In the genomic region with DNA sequence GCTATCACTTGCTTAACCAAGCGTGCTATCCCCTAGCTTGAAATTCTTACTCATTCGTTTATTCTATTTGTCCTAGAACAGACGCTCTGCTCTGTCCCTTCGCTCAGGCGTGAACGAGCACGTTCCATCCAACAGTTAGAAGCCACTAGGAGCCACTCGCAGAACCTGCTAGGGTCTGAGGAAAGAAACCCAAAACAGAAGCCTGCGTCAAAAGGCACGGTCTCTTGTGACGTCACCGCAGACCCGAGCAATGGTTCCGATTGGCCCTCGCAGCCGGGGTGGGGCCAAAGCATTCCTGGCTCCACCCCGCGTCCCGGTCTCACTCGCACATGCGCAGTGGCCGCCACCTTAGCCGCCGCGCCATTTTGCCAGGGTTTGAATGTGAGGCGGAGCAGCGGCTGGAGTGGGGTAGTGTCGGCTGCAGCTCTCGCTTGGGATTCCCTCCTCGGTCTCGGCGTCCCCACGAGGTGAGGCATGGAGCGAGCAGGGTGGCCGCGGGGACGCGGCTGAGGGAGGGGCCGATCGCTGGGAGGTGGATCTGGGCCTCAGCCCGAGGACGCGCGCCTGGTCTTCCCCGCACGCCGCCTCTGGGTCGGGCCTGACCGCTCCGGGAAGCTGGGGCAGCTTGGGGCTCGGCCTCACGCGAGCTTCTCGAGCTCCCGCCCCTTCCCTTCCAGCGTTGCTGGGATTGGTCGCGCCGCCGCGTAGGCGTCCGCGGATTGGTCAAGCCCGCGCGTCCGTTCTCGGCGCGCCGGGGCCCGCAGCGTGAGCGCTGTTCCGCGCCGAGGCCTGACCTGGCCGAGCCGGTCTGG, we compare ENCODE assay signal across 8 mouse cellular contexts. TPM values are rescaled to one million over a fixed set of nuclear protein-coding genes. Genes with fewer than 3 reads are reported as not detected.
A peak's percentile ranks its signal among the peaks of the same experiment; 100 is the strongest.
DNase-seq lines count a peak whose midpoint lies in the region; ATAC-seq and TF ChIP-seq lines count a peak whose summit lies in the region.

Gene Cse1l, plus strand, starts transcription at position 330 of the 812 bp plus-strand sequence.

- peak within 1 kb of the TSS; percentile 99 for H3K27ac ChIP-seq in embryonic facial prominence, embryonic 13.5 days
- peak within 1 kb of the TSS; percentile 91 for H3K27ac ChIP-seq in kidney, adult 2 months (ENCODE audit: insufficient read depth, low read depth, low read length)
- H3K27ac ChIP-seq in limb, embryonic 12.5 days, result peak within 1 kb of the TSS; percentile 98
- H3K27ac ChIP-seq in midbrain, embryonic 15.5 days, result peak within 1 kb of the TSS; percentile 97
- H3K27ac ChIP-seq in spleen, adult 2 months (ENCODE audit: insufficient read depth, low read length), result peak within 1 kb of the TSS; percentile 98

- H3K4me2 ChIP-seq in embryonic facial prominence, embryonic 13.5 days, result peak within 1 kb of the TSS; percentile 91
- H3K4me2 ChIP-seq in limb, embryonic 12.5 days, result peak within 1 kb of the TSS; percentile 95
- peak within 1 kb of the TSS; percentile 86 for H3K4me2 ChIP-seq in midbrain, embryonic 15.5 days

- no peak for TF ChIP-seq POLR2A in kidney, adult 2 months (IDR thresholded peaks at IDR 0.05; ENCODE audit: low read depth, low read length)
- peak; percentile 54 for TF ChIP-seq POLR2A in spleen, adult 2 months (IDR thresholded peaks at IDR 0.05; ENCODE audit: low read depth, low read length)

- ATAC-seq in embryonic facial prominence, embryonic 13.5 days (ENCODE audit: insufficient number of reproducible peaks, insufficient read depth, low FRiP score, low TSS enrichment, low read depth), result peak; percentile 96
- ATAC-seq in limb, embryonic 12.5 days (ENCODE audit: insufficient number of reproducible peaks, insufficient read depth, low FRiP score, low TSS enrichment, low read depth), result peak; percentile 96
- ATAC-seq in midbrain, embryonic 15.5 days (replicated peaks), result peak; percentile 97

- H3K36me3 ChIP-seq in embryonic facial prominence, embryonic 13.5 days, result peaks cover 11% of the 10 kb centered on the region
- no peaks in the 10 kb centered on the region for H3K36me3 ChIP-seq in kidney, adult 2 months (ENCODE audit: control insufficient read depth, insufficient read depth, low read length)
- H3K36me3 ChIP-seq in limb, embryonic 12.5 days, result peaks cover 16% of the 10 kb centered on the region
- no peaks in the 10 kb centered on the region for H3K36me3 ChIP-seq in midbrain, embryonic 15.5 days (replicated peaks)
- H3K36me3 ChIP-seq in spleen, adult 2 months (ENCODE audit: control insufficient read depth, insufficient read depth, low read length), result no peaks in the 10 kb centered on the region

- H3K9me3 ChIP-seq in embryonic facial prominence, embryonic 13.5 days, result no peaks in the 10 kb centered on the region
- no peaks in the 10 kb centered on the region for H3K9me3 ChIP-seq in limb, embryonic 12.5 days
- H3K9me3 ChIP-seq in midbrain, embryonic 15.5 days, result no peaks in the 10 kb centered on the region

- TF ChIP-seq CTCF in kidney, adult 2 months (conservative IDR thresholded peaks at IDR 0.05; ENCODE audit: insufficient read depth, insufficient read length, low read depth, low read length), result no peak
- TF ChIP-seq CTCF in spleen, adult 2 months (IDR thresholded peaks at IDR 0.05; ENCODE audit: extremely low read depth, insufficient read depth, insufficient read length, insufficient replicate concordance), result 0 out of 2 replicates have a peak, but pooled peaks have one; percentile 0

- peak within 1 kb of the TSS; percentile 92 for H3K9ac ChIP-seq in embryonic facial prominence, embryonic 13.5 days
- peak within 1 kb of the TSS; percentile 86 for H3K9ac ChIP-seq in limb, embryonic 12.5 days (replicated peaks)
- peak within 1 kb of the TSS; percentile 87 for H3K9ac ChIP-seq in midbrain, embryonic 15.5 days

- peak; percentile 96 for DNase-seq in 3134 (ENCODE audit: extremely low read depth, insufficient read length, low spot score)
- peak; percentile 97 to 98 for DNase-seq in adrenal gland, postnatal 36 days
- peak; percentile 97 for DNase-seq in heart, adult 18-20 months
- peak; percentile 98 for DNase-seq in kidney, adult 2 months
- peak; percentile 95 to 96 for DNase-seq in spleen, adult 2 months (ENCODE audit: low read depth in 1 of 2, low spot score in 2 of 2)

- H3K4me1 ChIP-seq in embryonic facial prominence, embryonic 13.5 days, result peaks cover 14% of the 10 kb centered on the region
- H3K4me1 ChIP-seq in kidney, adult 2 months (ENCODE audit: control insufficient read depth, insufficient read depth, low read length), result peaks cover 7% of the 10 kb centered on the region; the same call in 1 of the 2 replicates
- H3K4me1 ChIP-seq in limb, embryonic 12.5 days (replicated peaks), result peaks cover 9% of the 10 kb centered on the region
- H3K4me1 ChIP-seq in midbrain, embryonic 15.5 days, result peaks cover 11% of the 10 kb centered on the region
- no peaks in the 10 kb centered on the region; the same call in 1 of the 2 replicates for H3K4me1 ChIP-seq in spleen, adult 2 months (ENCODE audit: control insufficient read depth, insufficient read depth, insufficient read length)

- H3K27me3 ChIP-seq in embryonic facial prominence, embryonic 13.5 days, result no peaks in the 10 kb centered on the region
- H3K27me3 ChIP-seq in kidney, adult 2 months (replicated peaks; ENCODE audit: control insufficient read depth, insufficient read depth, low read length), result no peaks in the 10 kb centered on the region
- H3K27me3 ChIP-seq in limb, embryonic 12.5 days, result no peaks in the 10 kb centered on the region
- H3K27me3 ChIP-seq in midbrain, embryonic 15.5 days (replicated peaks), result no peaks in the 10 kb centered on the region
- H3K27me3 ChIP-seq in spleen, adult 2 months (ENCODE audit: control insufficient read depth, insufficient read depth, low read length), result no peaks in the 10 kb centered on the region

- peak within 1 kb of the TSS; percentile 76 for H3K4me3 ChIP-seq in embryonic facial prominence, embryonic 13.5 days
- peak within 1 kb of the TSS; percentile 89 for H3K4me3 ChIP-seq in kidney, adult 2 months (ENCODE audit: insufficient read depth, low read depth, low read length)
- H3K4me3 ChIP-seq in limb, embryonic 12.5 days (replicated peaks), result peak within 1 kb of the TSS; percentile 86
- peak within 1 kb of the TSS; percentile 92 for H3K4me3 ChIP-seq in midbrain, embryonic 15.5 days
- H3K4me3 ChIP-seq in spleen, adult 2 months (ENCODE audit: extremely low read depth, insufficient read depth, insufficient read length), result peak within 1 kb of the TSS; percentile 93

- WGBS in embryonic facial prominence, embryonic 13.5 days, result under 1% methylated on average over 80 of the region's 80 CpGs
- WGBS in kidney, adult 2 months, result under 1% methylated on average over 80 of the region's 80 CpGs
- WGBS in limb, embryonic 12.5 days, result under 1% methylated on average over 80 of the region's 80 CpGs
- WGBS in midbrain, embryonic 15.5 days, result under 1% methylated on average over 80 of the region's 80 CpGs
- WGBS in spleen, adult 2 months, result under 1% methylated on average over 80 of the region's 80 CpGs

RNA-seq across cellular contexts. Expression of gene Cse1l, which starts in this region (rescaled TPM):
- 10 to 100 TPM; 63.8 to 66.6 TPM for total RNA-seq in adrenal gland, postnatal 36 days (2021)
- 120 and 123 TPM in 2 replicates for polyA plus RNA-seq in embryonic facial prominence, embryonic 13.5 days (2015; fragmentation: Nextera tagmentation; extraction: Ambion mirVana)
- total RNA-seq in heart, adult 18-20 months (2021), result 10 to 100 TPM; 40.5 to 42.2 TPM
- 15.8 TPM in 2 replicates for polyA plus RNA-seq in kidney, adult 2 months (2012; rRNA removed)
- 169 and 172 TPM in 2 replicates for polyA plus RNA-seq in limb, embryonic 12.5 days (2016; fragmentation: Nextera tagmentation; extraction: Ambion mirVana)
- 95.3 and 99.4 TPM in 2 replicates for polyA plus RNA-seq in midbrain, embryonic 15.5 days (2015; fragmentation: Nextera tagmentation; extraction: Ambion mirVana)
- polyA plus RNA-seq in spleen, adult 2 months (2012; rRNA removed), result 9.2 and 12.1 TPM in 2 replicates

Comparison
In these comparisons a context has a peak if more than half of its experiments do, and no peak if none do; other contexts are left out.
1. Peak in every context shown above with its lines: DNase-seq, ATAC-seq, H3K4me3 ChIP-seq and H3K27ac ChIP-seq.